Mouse (Mus musculus) spleen, adult 10 weeks (tissue): ENCODE results near the gene Trpc5. TPM values are rescaled to one million over a fixed set of nuclear protein-coding genes. Genes with fewer than 3 reads are reported as not detected.

Experiments used
- polyA plus RNA-seq: library from polyadenylated mRNA; stranded (reverse); fragments of 350-450 nt; fragmentation: Illumina TruSeq; extraction: RNeasy Lipid Tissue Mini Kit (QIAGEN cat#74804); gene quantifications from one replicate; pipeline ENCODE4 v1.2.3, GENCODE M21; 2015; ENCODE audit warnings: low replicate concordance; ENCODE audit not compliant: insufficient read depth

The Trpc5 gene
- polyA plus RNA-seq: not detected

GRCm38 (mm10) chrX:144688142-144688206 lies at the start of gene Trpc5:
Gene Trpc5, minus strand, starts transcription at chrX:144688180.

GRCm38 (mm10) chrX:144688207-144689118 lies 483 bp upstream of the Trpc5 start, which contains the start of gene Rtl4:
Gene Rtl4, plus strand, starts transcription at chrX:144688907.

GRCm38 (mm10) chrX:144456281-144456680 lies 231.7 kb downstream of the Trpc5 start, which contains the start of gene Trpc5os:
Gene Trpc5os, plus strand, starts transcription at chrX:144456581.

Other genes with a start within 250 kb of the Trpc5 start
- gene Trpc5os, start 231.6 kb downstream of the Trpc5 start, polyA plus RNA-seq: not detected
- gene Rtl4, start 727 bp upstream of the Trpc5 start, polyA plus RNA-seq: not detected